ENCODE assay signal across 8 mouse cellular contexts in genomic region chr1:73966411-73967238, GRCm38 (mm10).
DNase-seq lines count a peak whose midpoint lies in the region; ATAC-seq and TF ChIP-seq lines count a peak whose summit lies in the region.

No protein-coding gene starts in this region.

- H3K36me3 ChIP-seq in heart, embryonic 12.5 days, result peaks cover 28% of the 10 kb centered on the region
- no peaks in the 10 kb centered on the region for H3K36me3 ChIP-seq in midbrain, embryonic 14.5 days (ENCODE audit: control insufficient read depth, insufficient read depth, low read length)

- TF ChIP-seq CTCF in Patski (IDR thresholded peaks at IDR 0.05), result no peak

- peak overlapping the region; percentile 5; the same call in 1 of the 2 replicates for H3K27ac ChIP-seq in heart, embryonic 12.5 days (ENCODE audit: poor library complexity, severe bottlenecking)
- H3K27ac ChIP-seq in midbrain, embryonic 14.5 days (replicated peaks; ENCODE audit: low read depth, low read length), result no peak overlapping the region

- 60% methylated on average over 12 of the region's 12 CpGs for WGBS in heart, embryonic 12.5 days
- WGBS in midbrain, embryonic 14.5 days, result 72% methylated on average over 12 of the region's 12 CpGs

- DNase-seq in 3T3-L1 (ENCODE audit: low read depth, low spot score) (peak; percentile 52), Patski (ENCODE audit: low read depth, low spot score) (no peak)
- DNase-seq in kidney, postnatal 25 days, result peak; percentile 76 to 92
- DNase-seq in frontal cortex, adult 2 months (ENCODE audit: extremely low spot score in 1 of 2, low spot score in 1 of 2), result no peak
- no peak for DNase-seq in urinary bladder, postnatal 10 days (ENCODE audit: low spot score)
- no peak for DNase-seq in midbrain, embryonic 14.5 days
- no peak for DNase-seq in ovary, postnatal 14 days (ENCODE audit: low spot score)

- CTCF ChIA-PET in Patski (lab: Charles Lee), result no interaction called here

- peaks cover 86% of the 10 kb centered on the region for H3K4me1 ChIP-seq in heart, embryonic 12.5 days (replicated peaks)
- H3K4me1 ChIP-seq in midbrain, embryonic 14.5 days (ENCODE audit: control insufficient read depth, insufficient read depth, low read length), result peaks cover 21% of the 10 kb centered on the region; the same call in 1 of the 2 replicates

- no peak overlapping the region for H3K4me3 ChIP-seq in heart, embryonic 12.5 days
- H3K4me3 ChIP-seq in midbrain, embryonic 14.5 days (replicated peaks; ENCODE audit: low read depth, low read length), result no peak overlapping the region

- in situ Hi-C loops in Patski (cut with MboI; ENCODE audit: low pct_unique_long_range_greater_than_20kb), result no loop called here

- H3K9me3 ChIP-seq in heart, embryonic 12.5 days (replicated peaks), result no peaks in the 10 kb centered on the region
- H3K9me3 ChIP-seq in midbrain, embryonic 14.5 days (ENCODE audit: control insufficient read depth, low read length), result 0 out of 2 replicates have a peak, but pooled peaks cover 2% of the 10 kb centered on the region

- POLR2A ChIA-PET in Patski (lab: Charles Lee), result interaction anchor here (0.7 to 1.1 kb wide), 4 partner anchors 11 to 36 kb away, joined by 3 to 6 read pairs (median 3); no protein-coding TSS in a partner anchor

- no peaks in the 10 kb centered on the region for H3K27me3 ChIP-seq in Patski
- no peaks in the 10 kb centered on the region for H3K27me3 ChIP-seq in heart, embryonic 12.5 days (replicated peaks)
- H3K27me3 ChIP-seq in midbrain, embryonic 14.5 days (ENCODE audit: control insufficient read depth, insufficient read depth, low read length), result no peaks in the 10 kb centered on the region

- H3K9ac ChIP-seq in heart, embryonic 12.5 days, result peak overlapping the region; percentile 13; the same call in 1 of the 2 replicates
- H3K9ac ChIP-seq in midbrain, embryonic 14.5 days (replicated peaks; ENCODE audit: low read length), result no peak overlapping the region

- peak; percentile 35 for ATAC-seq in Patski
- no peak for ATAC-seq in heart, embryonic 12.5 days (ENCODE audit: insufficient number of reproducible peaks, low FRiP score)
- ATAC-seq in midbrain, embryonic 14.5 days (ENCODE audit: low FRiP score, low TSS enrichment), result no peak

- H3K4me2 ChIP-seq in heart, embryonic 12.5 days, result no peak overlapping the region
- no peak overlapping the region for H3K4me2 ChIP-seq in midbrain, embryonic 14.5 days (ENCODE audit: low read length)

Comparison
In these comparisons a context has a peak if more than half of its experiments do, and no peak if none do; other contexts are left out.
1. DNase-seq: peak in 3T3-L1 (single experiment) and kidney, postnatal 25 days (2 of 2); none in Patski (single experiment), frontal cortex, adult 2 months (0 of 2), urinary bladder, postnatal 10 days (single experiment), midbrain, embryonic 14.5 days (single experiment) and ovary, postnatal 14 days (single experiment).